Mouse (Mus musculus) monocyte, adult 59 days (primary cell): ENCODE data around the gene Aimp1. TPM values are rescaled to one million over a fixed set of nuclear protein-coding genes. Genes with fewer than 3 reads are reported as not detected.

ENCODE experiments used
- total RNA-seq, 2 experiments: library from RNA; stranded (reverse); gene quantifications; one replicate each; pipeline ENCODE4 v1.2.4; 2023

Gene Aimp1
- 10 to 100 TPM; 37.3 TPM for total RNA-seq

GRCm38 (mm10) chr3:132684231-132684928 is at the start of gene Aimp1:
Gene Aimp1 (minus strand): TSS chr3:132684370.

GRCm38 (mm10) chr3:132683447-132684230 is 531 bp downstream of the Aimp1 start, which contains the start of gene Tbck:
Gene Tbck (plus strand): TSS chr3:132684144.

GRCm38 (mm10) chr3:132629601-132630239 is 54.5 kb downstream of the Aimp1 start, which contains the start of gene Gimd1:
Gene Gimd1 (plus strand): TSS chr3:132629820.

Other genes starting within 250 kb of the Aimp1 start
- gene Gimd1, start 54.5 kb downstream of the Aimp1 start, total RNA-seq, result not detected
- 10 to 100 TPM; 28.0 to 30.0 TPM for gene Tbck, start 226 bp downstream of the Aimp1 start, total RNA-seq